Mouse (Mus musculus) brain, embryonic 14.5 days (tissue): ENCODE data around the gene Brd2. TPM values are rescaled to one million over a fixed set of nuclear protein-coding genes. Genes with fewer than 3 reads are reported as not detected.

Experiments
- DNase-seq: peaks from one replicate; pipeline ENCODE4 v3.0.0-alpha.2; 2011; ENCODE audit warnings: low read depth
- CTCF ChIP-seq: fragments of 200-500 bp; IDR thresholded peaks from 2 replicates; pipeline ENCODE4 v1.5.1; 2012; ENCODE audit warnings: inconsistent platforms, mild to moderate bottlenecking, moderate library complexity, borderline replicate concordance; ENCODE audit not compliant: insufficient read depth, insufficient read length; ENCODE audit errors: extremely low read depth
- POLR2A ChIP-seq: fragments of 200-500 bp; IDR thresholded peaks from 2 replicates; pipeline ENCODE4 v1.6.1; 2012; ENCODE audit warnings: mild to moderate bottlenecking, inconsistent platforms, borderline replicate concordance; ENCODE audit not compliant: poor library complexity, insufficient read depth, insufficient read length, severe bottlenecking; ENCODE audit errors: extremely low read depth
- polyA plus RNA-seq: library from polyadenylated mRNA; depleted of rRNA; stranded (reverse); fragments of >200 nt; gene quantifications from 2 replicates; pipeline ENCODE4 v1.2.3, GENCODE M21; 2012

Brd2 gene
- polyA plus RNA-seq, 1 experiment = 256 TPM

- TF ChIP-seq CTCF (no peak; the same call in 1 of the 2 replicates), POLR2A (no peak)
- peak; percentile 44 for DNase-seq
These were observed 6.7 kb upstream of the Brd2 start for GRCm38 (mm10) chr17:34128944-34129791.

DNA sequence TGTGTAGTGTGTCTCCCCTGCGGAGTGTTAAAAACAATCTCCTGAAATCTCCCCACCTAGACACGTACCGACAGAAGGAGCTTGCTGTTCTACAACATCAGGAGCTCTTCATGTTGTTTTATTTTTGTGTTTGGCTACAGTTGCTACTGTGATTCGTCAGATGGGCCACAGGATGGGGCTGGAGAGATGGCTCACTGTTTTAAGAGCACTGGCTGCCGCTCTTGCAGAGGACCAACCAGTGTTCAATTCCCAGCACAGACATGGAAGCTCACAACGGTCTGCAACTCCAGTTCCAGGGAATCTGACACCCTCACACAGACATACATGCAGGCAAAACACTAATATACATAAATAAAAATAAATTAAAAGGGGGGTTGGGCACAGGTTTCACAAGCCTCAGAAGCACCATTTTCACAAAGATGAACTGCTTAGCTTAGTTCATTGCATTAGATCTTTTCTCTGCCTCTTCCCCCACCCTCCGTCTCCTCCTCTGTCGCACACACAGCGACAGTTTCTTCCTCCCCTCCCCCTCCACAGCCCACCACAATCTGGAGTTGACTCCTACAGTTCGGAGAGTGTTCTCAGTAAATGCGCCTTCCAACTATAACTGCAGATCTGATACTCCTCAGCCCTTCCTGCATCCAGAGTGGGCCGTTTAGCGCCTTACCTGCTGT lies 6.0 kb upstream of the Brd2 start:
- DNase-seq = peak; percentile 47

DNA sequence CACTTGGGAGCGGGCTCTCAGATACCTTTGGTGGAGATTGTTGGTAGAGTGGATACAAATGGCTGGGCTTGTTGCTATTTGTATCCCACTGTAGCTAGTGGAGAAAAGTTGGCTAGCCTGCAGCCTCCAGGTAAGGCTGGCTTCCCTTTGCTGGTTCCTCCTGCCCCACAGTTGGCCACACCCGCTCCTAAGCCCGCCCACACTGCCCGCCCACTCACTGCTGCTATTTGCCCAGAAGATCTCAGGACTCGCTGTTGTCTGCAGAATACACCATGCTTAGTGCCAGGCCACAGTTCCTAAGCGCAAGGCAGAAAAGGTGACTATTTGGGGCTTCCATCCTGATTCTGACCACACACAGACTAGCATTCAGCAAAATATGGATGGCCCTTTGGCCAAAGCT lies 5.0 kb upstream of the Brd2 start:
- TF ChIP-seq POLR2A (no peak), CTCF (no peak)
- DNase-seq = no peak

More for the DNA sequence above, 6.0 kb upstream of the Brd2 start:
- TF ChIP-seq POLR2A (no peak), CTCF (peak; percentile 22; the same call in 1 of the 2 replicates)

GRCm38 (mm10) chr17:34126826-34127420 lies 4.5 kb upstream of the Brd2 start:
- TF ChIP-seq CTCF (no peak), POLR2A (no peak)
- DNase-seq = no peak

DNA sequence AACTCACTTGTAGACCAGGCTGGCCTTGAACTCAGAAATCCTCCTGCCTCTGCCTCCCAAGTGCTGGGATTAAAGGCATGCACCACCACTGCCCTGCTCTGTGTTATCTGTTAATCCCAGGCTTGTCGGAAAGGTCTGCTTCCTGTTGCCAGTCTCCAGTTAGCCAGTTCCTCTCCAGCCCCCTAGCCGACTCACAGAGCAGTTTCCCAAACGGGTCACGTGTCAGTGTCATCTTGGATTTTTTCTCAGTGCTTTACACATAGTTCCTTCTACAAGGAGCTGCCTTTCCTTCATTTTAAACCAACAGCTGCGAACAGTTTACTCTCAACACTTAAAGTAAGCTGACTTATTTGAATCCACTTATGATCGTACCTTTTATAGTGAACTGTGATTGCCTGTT lies 2.2 kb upstream of the Brd2 start:
- DNase-seq = no peak
- TF ChIP-seq CTCF (no peak), POLR2A (no peak)

GRCm38 (mm10) chr17:34123518-34123917 lies 1.1 kb upstream of the Brd2 start:
- peak; percentile 52 for DNase-seq
- no peak for TF ChIP-seq CTCF
- no peak for TF ChIP-seq POLR2A

- no peak for TF ChIP-seq CTCF
- no peak for TF ChIP-seq POLR2A
- DNase-seq = no peak
These were observed 677 bp upstream of the Brd2 start for GRCm38 (mm10) chr17:34123111-34123510.

DNA sequence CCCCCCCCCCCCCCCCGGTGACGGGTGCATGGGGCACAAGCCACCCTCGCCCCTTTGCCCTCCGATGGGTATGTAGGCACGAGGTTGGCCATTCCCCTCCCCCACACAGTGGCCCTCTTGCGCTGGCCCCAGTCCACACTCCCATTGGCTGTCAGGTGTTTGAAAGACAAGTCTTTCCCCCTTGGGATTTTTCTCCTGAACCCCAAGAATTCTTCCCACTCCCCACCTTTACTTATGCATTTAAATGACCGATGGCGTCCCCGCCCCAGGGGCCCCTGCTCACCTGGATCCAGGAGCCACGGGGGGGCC lies 601 bp downstream of the Brd2 start:
- no peak for TF ChIP-seq CTCF
- TF ChIP-seq POLR2A = no peak
- peak; percentile 88 for DNase-seq

- TF ChIP-seq CTCF = no peak
- peak; percentile 7; the same call in 1 of the 2 replicates for TF ChIP-seq POLR2A
- DNase-seq = peak; percentile 91
These were observed 1.1 kb downstream of the Brd2 start for GRCm38 (mm10) chr17:34121172-34121878.

DNA sequence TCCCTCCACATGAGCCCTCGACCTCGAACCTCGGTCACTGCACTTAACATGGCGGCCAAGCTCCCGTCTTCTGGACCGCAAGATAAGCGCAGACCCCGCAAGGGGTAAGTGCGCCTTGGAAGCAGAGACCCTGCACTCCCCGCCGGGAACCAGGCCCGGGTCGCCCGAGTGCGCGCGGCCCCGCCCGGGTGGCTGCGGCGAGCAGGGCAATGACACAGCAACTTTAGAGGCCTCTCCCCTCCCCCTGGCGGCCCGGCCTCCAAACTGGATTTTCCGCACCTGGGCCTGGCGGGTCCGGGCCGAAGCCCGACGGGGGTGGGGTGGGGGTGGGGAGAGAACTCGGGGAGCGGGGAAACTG lies 1.6 kb downstream of the Brd2 start:
- DNase-seq = no peak

More for the DNA sequence above, 1.6 kb downstream of the Brd2 start:
- peak; percentile 20; the same call in 1 of the 2 replicates for TF ChIP-seq CTCF
- TF ChIP-seq POLR2A = no peak
